Mouse (Mus musculus) ES-E14 (cell line): ENCODE measurements around the gene Pilrb2. TPM values are rescaled to one million over a fixed set of nuclear protein-coding genes. Genes with fewer than 3 reads are reported as not detected.

Experiments
- DNase-seq: peaks from one replicate; pipeline ENCODE4 v3.0.0-alpha.2; 2013; ENCODE audit warnings: low read depth, low spot score
- H3K27ac ChIP-seq: 2 replicates; pipeline ENCODE4 v1.5.1; 2012; ENCODE audit warnings: low read depth, mild to moderate bottlenecking, low read length, moderate library complexity, mixed read lengths; ENCODE audit not compliant: poor library complexity, insufficient read depth, severe bottlenecking
- H3K36me3 ChIP-seq: 2 replicates; pipeline ENCODE4 v1.6.1; 2012; ENCODE audit warnings: mild to moderate bottlenecking, low read length, moderate library complexity, mixed read lengths; ENCODE audit not compliant: control insufficient read depth, poor library complexity, insufficient read depth, severe bottlenecking
- H3K4me1 ChIP-seq, 2 experiments: fragments of 150-350 bp in 1 of 2; sonication (generic) in 1 of 2; 2 replicates each; pipeline ENCODE4 v1.6.1; 2012; ENCODE audit warnings: low read length in 2 of 2, mild to moderate bottlenecking in 1 of 2, mixed read lengths in 1 of 2; ENCODE audit not compliant: control insufficient read depth in 2 of 2, insufficient read depth in 2 of 2, poor library complexity in 1 of 2
- H3K4me3 ChIP-seq, 2 experiments: fragments of 150-350 bp in 1 of 2; sonication (generic) in 1 of 2; 2 replicates each; pipeline ENCODE4 v1.5.1; 2012; ENCODE audit warnings: low read length in 2 of 2, low read depth in 1 of 2, mild to moderate bottlenecking in 1 of 2, mixed read lengths in 1 of 2; ENCODE audit not compliant: insufficient read depth in 1 of 2, poor library complexity in 1 of 2, severe bottlenecking in 1 of 2
- H3K9ac ChIP-seq: 2 replicates; pipeline ENCODE4 v1.6.1; 2012; ENCODE audit warnings: low read depth, mild to moderate bottlenecking, low read length, mixed read lengths; ENCODE audit not compliant: poor library complexity, insufficient read depth, severe bottlenecking
- H3K9me3 ChIP-seq: fragments of 150-350 bp; sonication (generic); 2 replicates; pipeline ENCODE4 v1.6.1; 2012; ENCODE audit warnings: low read depth, mild to moderate bottlenecking, low read length; ENCODE audit not compliant: control insufficient read depth, insufficient read depth
- CHD2 ChIP-seq: IDR thresholded peaks from 2 replicates; pipeline ENCODE4 v1.6.1; 2014; ENCODE audit warnings: mild to moderate bottlenecking, low read depth, low read length, inconsistent platforms
- HCFC1 ChIP-seq: IDR thresholded peaks from 2 replicates; pipeline ENCODE4 v1.6.1; 2012; ENCODE audit warnings: low read length, inconsistent platforms, borderline replicate concordance; ENCODE audit not compliant: insufficient read depth
- MAFK ChIP-seq: IDR thresholded peaks from 2 replicates; pipeline ENCODE4 v1.6.1; 2014; ENCODE audit warnings: mild to moderate bottlenecking, low read depth, low read length, inconsistent platforms; ENCODE audit not compliant: insufficient read depth
- ZC3H11A ChIP-seq: IDR thresholded peaks from 2 replicates; pipeline ENCODE4 v1.6.1; 2012; ENCODE audit warnings: low read depth, mild to moderate bottlenecking, inconsistent platforms, low read length, borderline replicate concordance
- ZNF384 ChIP-seq: IDR thresholded peaks from 2 replicates; pipeline ENCODE4 v1.6.1; 2012; ENCODE audit warnings: low read depth, low read length, inconsistent platforms
- in situ Hi-C, 2 experiments: fragments of 600-800 bp; cut with MboI; formaldehyde crosslinking; loops; one replicate each; pipeline ENCODE4 v1.15.1; 2025; ENCODE audit warnings: low sequenced_read_pairs in 2 of 2, inconsistent platforms in 1 of 2; ENCODE audit not compliant: unreplicated experiment in 2 of 2
- total RNA-seq: library from RNA; depleted of rRNA; stranded (reverse); fragments of 300-350 nt; gene quantifications from 2 replicates; pipeline ENCODE4 v1.2.3, GENCODE M21; 2012

Pilrb2 gene
- total RNA-seq, 1 experiment: not detected

DNA sequence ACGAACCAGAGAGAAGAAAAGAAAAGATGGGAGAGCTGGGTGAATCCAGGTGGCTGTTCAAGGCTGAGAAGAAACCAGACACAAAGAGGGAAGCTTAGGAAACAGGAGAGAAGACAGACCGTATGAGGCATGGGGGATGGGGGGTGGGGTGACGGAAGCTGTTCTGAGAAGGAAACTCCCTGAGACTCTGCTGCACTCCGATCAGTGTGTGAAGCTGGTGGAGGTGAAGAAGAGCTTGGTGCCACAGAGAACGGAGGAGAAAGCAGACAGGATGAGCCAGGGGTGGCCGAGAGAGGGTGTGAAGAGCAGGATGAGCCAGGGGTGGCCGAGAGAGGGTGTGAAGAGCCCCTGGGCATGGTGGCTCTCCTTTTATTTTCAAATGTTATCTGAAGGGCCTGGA lies 45.2 kb downstream of the Pilrb2 start:
- Histone ChIP-seq H3K9ac (no peak overlapping the region), H3K9me3 (no peaks in the 10 kb centered on the region), H3K36me3 (no peaks in the 10 kb centered on the region), H3K27ac (no peak overlapping the region), H3K4me1 (no peaks in the 10 kb centered on the region), H3K4me3 (no peak overlapping the region)
- in situ Hi-C loops: no loop called here
- no peak for DNase-seq
- TF ChIP-seq CHD2: no peak
- TF ChIP-seq HCFC1: no peak
- TF ChIP-seq MAFK: no peak
- TF ChIP-seq ZC3H11A: no peak
- TF ChIP-seq ZNF384: no peak

DNA sequence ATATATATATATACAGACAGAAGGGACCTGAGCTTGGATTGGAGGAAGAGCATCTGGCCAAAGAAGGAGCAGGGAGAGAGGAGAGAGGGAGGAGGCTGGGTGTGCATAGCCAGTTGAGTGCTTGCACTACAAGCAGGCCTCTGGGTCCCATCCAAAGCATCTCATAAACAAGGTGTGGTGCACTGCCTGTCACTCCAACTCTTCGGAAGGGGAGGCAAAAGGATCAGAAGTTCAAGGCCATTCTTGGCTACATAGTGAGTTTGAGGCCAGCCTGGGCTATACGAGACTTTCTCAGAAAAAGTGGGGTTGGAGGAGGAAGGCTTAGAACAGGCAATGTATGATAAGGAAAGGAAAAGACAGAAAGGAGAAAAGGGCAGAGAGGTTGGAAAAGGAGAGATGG lies 45.6 kb downstream of the Pilrb2 start:
- Histone ChIP-seq H3K27ac (no peak overlapping the region), H3K4me1 (no peaks in the 10 kb centered on the region), H3K9ac (no peak overlapping the region), H3K4me3 (no peak overlapping the region), H3K36me3 (no peaks in the 10 kb centered on the region), H3K9me3 (no peaks in the 10 kb centered on the region)
- DNase-seq: no peak
- no peak for TF ChIP-seq MAFK
- TF ChIP-seq CHD2: no peak
- no peak for TF ChIP-seq ZC3H11A
- in situ Hi-C loops: no loop called here

DNA sequence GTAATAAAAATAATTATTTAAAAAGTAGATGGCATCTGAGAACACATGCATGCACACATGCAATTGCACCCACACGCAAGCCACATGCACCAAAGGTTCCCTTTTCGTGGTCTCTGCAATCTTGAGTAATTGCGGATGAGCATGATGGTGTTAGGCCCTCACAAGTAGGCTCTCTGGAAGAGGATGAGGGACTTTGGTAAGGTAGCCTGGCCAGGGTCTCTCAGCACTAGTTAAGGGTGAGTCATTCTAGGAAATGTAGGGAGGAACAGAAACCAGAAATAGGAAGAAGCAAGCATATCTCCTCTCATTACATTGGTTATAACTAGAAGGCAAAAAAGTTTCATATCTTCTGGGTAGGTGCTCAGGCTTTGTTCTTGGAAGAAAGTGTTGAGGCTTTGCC lies 46.6 kb downstream of the Pilrb2 start:
- H3K4me1 ChIP-seq: no peaks in the 10 kb centered on the region
- no peak for DNase-seq
- H3K4me3 ChIP-seq: no peak overlapping the region
- no peak overlapping the region for H3K9ac ChIP-seq
- H3K36me3 ChIP-seq: no peaks in the 10 kb centered on the region
- in situ Hi-C loops: no loop called here
- H3K27ac ChIP-seq: no peak overlapping the region
- TF ChIP-seq MAFK: no peak
- no peak for TF ChIP-seq ZNF384
- TF ChIP-seq CHD2: no peak
- no peak for TF ChIP-seq HCFC1
- TF ChIP-seq ZC3H11A: no peak
- H3K9me3 ChIP-seq: no peaks in the 10 kb centered on the region

DNA sequence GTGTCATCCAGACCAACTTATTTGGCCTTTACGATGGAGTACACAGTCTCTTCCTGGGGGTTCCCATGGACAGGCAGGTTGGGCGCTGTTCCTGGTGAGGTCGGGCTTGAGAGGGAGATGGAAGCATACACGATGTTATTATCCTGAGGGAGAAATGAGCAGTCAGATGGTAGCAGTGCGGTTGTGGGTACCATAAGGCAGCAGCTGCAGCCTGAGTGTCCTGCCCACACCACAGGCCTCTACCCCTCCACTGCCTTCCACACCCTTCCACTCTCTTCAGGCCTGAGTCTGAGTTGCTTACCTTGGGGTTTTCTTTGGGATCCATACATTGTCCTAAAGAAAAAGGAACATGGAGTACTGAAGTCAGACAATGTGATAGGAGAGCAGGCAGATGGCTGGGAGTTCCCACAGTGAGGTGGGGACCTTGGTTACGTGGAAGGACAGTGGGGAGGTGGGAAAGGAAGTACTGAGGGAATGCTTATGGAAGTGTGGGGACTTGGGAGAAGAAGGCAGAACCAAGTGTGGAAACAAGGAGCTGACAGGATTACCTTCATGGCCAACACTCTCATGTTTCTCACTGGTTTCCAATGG lies 48.1 kb downstream of the Pilrb2 start:
- TF ChIP-seq ZC3H11A (no peak), CHD2 (no peak), HCFC1 (no peak), ZNF384 (no peak), MAFK (no peak)

DNA sequence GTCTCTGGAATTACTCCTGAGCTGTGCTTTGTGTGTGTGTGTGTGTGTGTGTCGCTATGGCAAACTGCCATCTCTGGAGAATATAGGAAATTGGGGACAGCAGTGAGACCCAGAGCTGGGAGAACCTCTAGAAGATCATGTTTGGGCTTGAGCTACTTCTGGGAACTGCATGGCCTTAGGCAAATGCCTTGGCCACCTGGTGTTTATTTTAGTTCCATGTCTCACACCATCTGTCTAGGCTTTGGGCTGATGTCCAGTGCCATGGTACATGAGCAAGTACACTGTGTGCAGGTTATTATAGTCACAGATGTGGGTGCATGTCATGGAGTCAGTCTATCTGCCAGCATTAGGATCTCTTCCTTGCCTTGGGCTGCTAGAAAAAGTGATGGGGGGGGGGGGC lies 49.0 kb downstream of the Pilrb2 start:
- Histone ChIP-seq H3K4me1 (no peaks in the 10 kb centered on the region), H3K36me3 (no peaks in the 10 kb centered on the region), H3K9ac (no peak overlapping the region), H3K27ac (no peak overlapping the region), H3K9me3 (0 out of 2 replicates have a peak, but pooled peaks cover 2% of the 10 kb centered on the region), H3K4me3 (no peak overlapping the region)
- no peak for DNase-seq
- TF ChIP-seq ZC3H11A (no peak), MAFK (no peak), HCFC1 (no peak), ZNF384 (no peak), CHD2 (no peak)
- in situ Hi-C loops: no loop called here

More for the DNA sequence above, 48.1 kb downstream of the Pilrb2 start:
- no peaks in the 10 kb centered on the region for H3K36me3 ChIP-seq
- in situ Hi-C loops: no loop called here
- H3K4me1 ChIP-seq: no peaks in the 10 kb centered on the region
- DNase-seq: no peak
- H3K4me3 ChIP-seq: no peak overlapping the region
- H3K9me3 ChIP-seq: 0 out of 2 replicates have a peak, but pooled peaks cover 2% of the 10 kb centered on the region
- H3K9ac ChIP-seq: no peak overlapping the region
- no peak overlapping the region for H3K27ac ChIP-seq
